Mouse (Mus musculus) liver, embryonic 15.5 days (tissue): Measurements from ENCODE around the gene Gm8897. TPM values are rescaled to one million over a fixed set of nuclear protein-coding genes. Genes with fewer than 3 reads are reported as not detected.
"Not testable (repeated sequence)": the region's sequence is repeated elsewhere in the genome, so short reads cannot be mapped to it uniquely, and the experiment has no call there.

Source experiments
- ATAC-seq: fragments of 200-750 bp; cut with Nextera tagmentation; 2 replicates; pipeline ENCODE4 v1.8.0; 2017; ENCODE audit warnings: moderate number of reproducible peaks, mild to moderate bottlenecking, moderate library complexity; ENCODE audit not compliant: insufficient read depth
- H3K27ac ChIP-seq: fragments of 300-500 bp; sonication (generic); replicated peaks from 2 replicates; pipeline ENCODE4 v1.5.1; 2015; ENCODE audit warnings: mild to moderate bottlenecking, inconsistent platforms
- H3K27me3 ChIP-seq: fragments of 300-500 bp; sonication (generic); 2 replicates; pipeline ENCODE4 v1.6.1; 2015; ENCODE audit warnings: mild to moderate bottlenecking, inconsistent platforms
- H3K36me3 ChIP-seq: fragments of 300-500 bp; sonication (generic); replicated peaks from 2 replicates; pipeline ENCODE4 v1.6.1; 2015; ENCODE audit warnings: moderate library complexity, mild to moderate bottlenecking, inconsistent platforms
- H3K4me1 ChIP-seq: fragments of 300-500 bp; sonication (generic); replicated peaks from 2 replicates; pipeline ENCODE4 v1.6.1; 2015; ENCODE audit warnings: inconsistent platforms
- H3K4me2 ChIP-seq: fragments of 300-500 bp; sonication (generic); 2 replicates; pipeline ENCODE4 v1.6.1; 2015; ENCODE audit warnings: moderate library complexity, mild to moderate bottlenecking, inconsistent platforms
- H3K4me3 ChIP-seq: fragments of 300-500 bp; sonication (generic); replicated peaks from 2 replicates; pipeline ENCODE4 v1.5.1; 2015; ENCODE audit warnings: mild to moderate bottlenecking, inconsistent platforms
- H3K9ac ChIP-seq: fragments of 300-500 bp; sonication (generic); 2 replicates; pipeline ENCODE4 v1.6.1; 2015; ENCODE audit warnings: moderate library complexity, mild to moderate bottlenecking, inconsistent platforms
- H3K9me3 ChIP-seq: fragments of 300-500 bp; sonication (generic); replicated peaks from 2 replicates; pipeline ENCODE4 v1.6.1; 2016; ENCODE audit warnings: inconsistent platforms
- WGBS: fragments of 180-500 bp; shearing (Covaris S2); methylation state at CpG from one replicate; pipeline ENCODE4 v1.1.7; 2015; ENCODE audit warnings: mixed read lengths; ENCODE audit not compliant: insufficient replicate concordance; 5-methylcytosine and 5-hydroxymethylcytosine counted together
- polyA plus RNA-seq: library from polyadenylated mRNA; unstranded; fragments of >200 nt; fragmentation: Nextera tagmentation; extraction: Ambion mirVana; gene quantifications from 2 replicates; pipeline ENCODE4 v1.2.1, GENCODE M21; 2015

Gm8897 gene
- polyA plus RNA-seq = not detected in 2 replicates

GRCm38 (mm10) chr5:11416118-11416517, at the start of gene Gm8897:
Gm8897 (plus strand) TSS chr5:11416418.
- H3K4me3 ChIP-seq, H3K27ac ChIP-seq, H3K4me1 ChIP-seq, ATAC-seq, H3K36me3 ChIP-seq, H3K9me3 ChIP-seq, H3K4me2 ChIP-seq, H3K27me3 ChIP-seq, H3K9ac ChIP-seq: not testable (repeated sequence)
- 13% methylated on average over 2 of the region's 2 CpGs for WGBS

GRCm38 (mm10) chr5:11416691-11417090, 473 bp downstream of the Gm8897 start:
- H3K27me3 ChIP-seq, H3K4me1 ChIP-seq, H3K27ac ChIP-seq, H3K4me3 ChIP-seq, H3K9ac ChIP-seq, H3K4me2 ChIP-seq, ATAC-seq, H3K9me3 ChIP-seq, H3K36me3 ChIP-seq: not testable (repeated sequence)
- 45% methylated on average over 1 of the region's 1 CpGs for WGBS

Other genes starting within 250 kb of the Gm8897 start
- gene Gm5861, start 233.3 kb upstream of the Gm8897 start, polyA plus RNA-seq = not detected in 2 replicates
- gene Gm8890, start 160.4 kb upstream of the Gm8897 start, polyA plus RNA-seq = not detected in 2 replicates
- not detected in 2 replicates for gene Speer1, start 74.9 kb upstream of the Gm8897 start, polyA plus RNA-seq
- not detected in 2 replicates for gene Gm8906, start 86.3 kb downstream of the Gm8897 start, polyA plus RNA-seq
- not detected in 2 replicates for gene Gm6460, start 178.5 kb downstream of the Gm8897 start, polyA plus RNA-seq